Mouse (Mus musculus): ENCODE measurements at regions not wholly inside any gene's neighbourhood (a gene's known extent, or its start where the extent isn't known, plus 50 kb on each side); places are given as distances from the start of the nearest gene placed in this dataset.
A peak's percentile ranks its signal among the peaks of the same experiment; 100 is the strongest.

- TF ChIP-seq POLR2A (IDR thresholded peaks at IDR 0.05; ENCODE audit: insufficient read depth, low read depth, low read length) (no peak), CTCF (IDR thresholded peaks at IDR 0.05; ENCODE audit: insufficient read depth, low read depth, low read length) (no peak)
- WGBS = 85% methylated on average over 6 of the region's 6 CpGs
- no peak overlapping the region for H3K27ac ChIP-seq (ENCODE audit: insufficient read depth, low read depth, low read length)
- H3K4me3 ChIP-seq (ENCODE audit: insufficient read depth, low read depth, low read length) = no peak overlapping the region
- no peaks in the 10 kb centered on the region for H3K4me1 ChIP-seq (ENCODE audit: control insufficient read depth, insufficient read depth, low read length)
Measured at GRCm38 (mm10) chr2:170281311-170282008, 133.6 kb upstream of the Zfp217 start.

- Histone ChIP-seq H3K4me3 (ENCODE audit: insufficient read depth, low read depth, low read length) (no peak overlapping the region), H3K4me1 (ENCODE audit: control insufficient read depth, insufficient read depth, low read length) (no peaks in the 10 kb centered on the region), H3K27ac (ENCODE audit: insufficient read depth, low read depth, low read length) (no peak overlapping the region)
- TF ChIP-seq POLR2A (IDR thresholded peaks at IDR 0.05; ENCODE audit: insufficient read depth, low read depth, low read length) (no peak), CTCF (IDR thresholded peaks at IDR 0.05; ENCODE audit: insufficient read depth, low read depth, low read length) (0 out of 2 replicates have a peak, but pooled peaks have one; percentile 8)
- 54% methylated on average over 6 of the region's 6 CpGs for WGBS
Measured at GRCm38 (mm10) chr2:170280733-170281132, 132.8 kb upstream of the Zfp217 start.

GRCm38 (mm10) chr2:170277896-170278295 is 130.0 kb upstream of the Zfp217 start:
- Histone ChIP-seq H3K4me1 (ENCODE audit: control insufficient read depth, insufficient read depth, low read length) (no peaks in the 10 kb centered on the region), H3K4me3 (ENCODE audit: insufficient read depth, low read depth, low read length) (no peak overlapping the region), H3K27ac (ENCODE audit: insufficient read depth, low read depth, low read length) (no peak overlapping the region)
- no peak for TF ChIP-seq POLR2A (IDR thresholded peaks at IDR 0.05; ENCODE audit: insufficient read depth, low read depth, low read length)
- TF ChIP-seq CTCF (IDR thresholded peaks at IDR 0.05; ENCODE audit: insufficient read depth, low read depth, low read length) = no peak
- 81% methylated on average over 8 of the region's 8 CpGs for WGBS

GRCm38 (mm10) chr2:170277182-170277767 is 129.4 kb upstream of the Zfp217 start:
- H3K4me1 ChIP-seq (ENCODE audit: control insufficient read depth, insufficient read depth, low read length) = no peaks in the 10 kb centered on the region
- 91% methylated on average over 18 of the region's 18 CpGs for WGBS
- no peak overlapping the region for H3K4me3 ChIP-seq (ENCODE audit: insufficient read depth, low read depth, low read length)
- TF ChIP-seq CTCF (IDR thresholded peaks at IDR 0.05; ENCODE audit: insufficient read depth, low read depth, low read length) = no peak
- TF ChIP-seq POLR2A (IDR thresholded peaks at IDR 0.05; ENCODE audit: insufficient read depth, low read depth, low read length) = no peak
- H3K27ac ChIP-seq (ENCODE audit: insufficient read depth, low read depth, low read length) = no peak overlapping the region

GRCm38 (mm10) chr2:170275687-170276086 is 127.8 kb upstream of the Zfp217 start:
- Histone ChIP-seq H3K4me3 (ENCODE audit: insufficient read depth, low read depth, low read length) (no peak overlapping the region), H3K27ac (ENCODE audit: insufficient read depth, low read depth, low read length) (no peak overlapping the region), H3K4me1 (ENCODE audit: control insufficient read depth, insufficient read depth, low read length) (no peaks in the 10 kb centered on the region)
- WGBS = 58% methylated on average over 4 of the region's 4 CpGs
- TF ChIP-seq POLR2A (IDR thresholded peaks at IDR 0.05; ENCODE audit: insufficient read depth, low read depth, low read length) = no peak
- TF ChIP-seq CTCF (IDR thresholded peaks at IDR 0.05; ENCODE audit: insufficient read depth, low read depth, low read length) = no peak

GRCm38 (mm10) chr2:170269926-170270577 is 122.1 kb upstream of the Zfp217 start:
- Histone ChIP-seq H3K4me3 (ENCODE audit: insufficient read depth, low read depth, low read length) (no peak overlapping the region), H3K4me1 (ENCODE audit: control insufficient read depth, insufficient read depth, low read length) (peaks cover 3% of the 10 kb centered on the region; the same call in 1 of the 2 replicates), H3K27ac (ENCODE audit: insufficient read depth, low read depth, low read length) (no peak overlapping the region)
- no peak for TF ChIP-seq CTCF (IDR thresholded peaks at IDR 0.05; ENCODE audit: insufficient read depth, low read depth, low read length)
- TF ChIP-seq POLR2A (IDR thresholded peaks at IDR 0.05; ENCODE audit: insufficient read depth, low read depth, low read length) = no peak
- WGBS = 88% methylated on average over 11 of the region's 11 CpGs

GRCm38 (mm10) chr2:170268080-170268479 is 120.2 kb upstream of the Zfp217 start:
- H3K4me1 ChIP-seq (ENCODE audit: control insufficient read depth, insufficient read depth, low read length) = peaks cover 3% of the 10 kb centered on the region; the same call in 1 of the 2 replicates
- TF ChIP-seq POLR2A (IDR thresholded peaks at IDR 0.05; ENCODE audit: insufficient read depth, low read depth, low read length) = no peak
- TF ChIP-seq CTCF (IDR thresholded peaks at IDR 0.05; ENCODE audit: insufficient read depth, low read depth, low read length) = no peak
- 29% methylated on average over 8 of the region's 8 CpGs for WGBS

GRCm38 (mm10) chr2:170267152-170267551 is 119.2 kb upstream of the Zfp217 start:
- peaks cover 3% of the 10 kb centered on the region; the same call in 1 of the 2 replicates for H3K4me1 ChIP-seq (ENCODE audit: control insufficient read depth, insufficient read depth, low read length)
- TF ChIP-seq POLR2A (IDR thresholded peaks at IDR 0.05; ENCODE audit: insufficient read depth, low read depth, low read length) (no peak), CTCF (IDR thresholded peaks at IDR 0.05; ENCODE audit: insufficient read depth, low read depth, low read length) (no peak)
- no peak overlapping the region for H3K27ac ChIP-seq (ENCODE audit: insufficient read depth, low read depth, low read length)
- 17% methylated on average over 12 of the region's 12 CpGs for WGBS
- H3K4me3 ChIP-seq (ENCODE audit: insufficient read depth, low read depth, low read length) = no peak overlapping the region

More at GRCm38 (mm10) chr2:170268080-170268479, 120.2 kb upstream of the Zfp217 start:
- Histone ChIP-seq H3K4me3 (ENCODE audit: insufficient read depth, low read depth, low read length) (no peak overlapping the region), H3K27ac (ENCODE audit: insufficient read depth, low read depth, low read length) (no peak overlapping the region)
